Mouse (Mus musculus): ENCODE results near the gene Camkk1. TPM values are rescaled to one million over a fixed set of nuclear protein-coding genes. Genes with fewer than 3 reads are reported as not detected.

Camkk1 gene
- total RNA-seq, 4 experiments from 2014 or later, result 123 to 167 (median 149) TPM

DNA sequence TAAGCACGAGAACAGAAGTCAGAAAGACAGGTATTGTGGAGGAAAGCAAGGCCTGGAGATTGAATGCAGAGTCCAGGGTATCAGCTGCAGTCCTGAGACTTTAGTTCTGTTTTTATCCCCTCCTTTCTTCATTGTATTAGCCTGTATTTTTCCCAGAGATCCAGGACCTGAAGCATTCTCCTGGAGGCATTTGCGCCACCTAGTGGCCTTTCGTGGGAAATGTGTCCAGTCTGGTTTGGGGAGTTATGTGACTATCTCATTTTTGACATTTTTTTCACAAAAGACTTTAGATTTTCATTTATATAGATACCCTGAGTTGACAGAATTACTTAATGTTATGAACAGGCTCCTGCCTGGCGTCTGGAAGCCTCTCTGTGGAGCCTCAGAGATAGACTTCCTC lies 30.5 kb downstream of the Camkk1 start:
- peak in 1 of 2 experiments; percentile 78 for DNase-seq (ENCODE audit: low spot score in 2 of 2)

DNA sequence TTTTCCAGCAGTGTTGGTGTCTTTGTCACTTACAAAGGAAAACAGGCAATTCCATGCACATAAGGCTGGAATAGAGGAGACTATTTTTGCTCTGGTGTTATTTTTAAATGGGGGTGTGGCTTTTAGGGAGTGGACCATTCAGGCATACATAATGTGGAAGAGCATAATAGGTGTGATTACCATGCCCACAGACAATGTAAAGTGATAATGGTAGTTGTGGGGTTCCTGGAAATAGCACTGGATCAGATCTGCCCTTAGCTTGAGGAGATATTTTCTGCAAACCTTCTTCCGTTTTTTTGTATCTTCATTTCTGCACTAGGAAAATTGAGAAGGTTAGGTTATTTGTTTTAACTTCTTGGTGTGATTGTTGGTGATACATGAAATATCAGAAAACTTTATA lies 34.0 kb downstream of the Camkk1 start:
- DNase-seq (ENCODE audit: low spot score in 2 of 2), result no peak

DNA sequence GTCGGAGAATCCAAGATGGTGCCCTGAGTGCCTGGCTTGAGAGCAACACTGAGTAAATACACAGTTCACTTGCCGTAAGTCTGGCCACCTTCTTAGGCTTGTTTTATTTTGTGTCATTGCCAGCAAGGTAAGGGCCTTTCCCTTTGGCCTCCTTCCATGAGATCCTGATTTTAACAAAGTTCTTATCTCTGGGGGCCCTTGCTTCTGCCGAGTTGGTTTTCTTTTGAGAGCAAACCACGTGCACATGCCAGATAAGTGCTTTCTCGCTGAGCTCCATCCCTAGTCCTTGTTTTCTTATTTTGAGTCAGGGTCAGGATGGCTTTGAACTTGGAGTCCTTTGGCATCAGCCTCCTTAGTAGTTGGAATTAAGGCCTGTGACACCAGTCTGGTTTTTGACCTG lies 38.9 kb downstream of the Camkk1 start:
- no peak for DNase-seq (ENCODE audit: low spot score in 2 of 2)

DNA sequence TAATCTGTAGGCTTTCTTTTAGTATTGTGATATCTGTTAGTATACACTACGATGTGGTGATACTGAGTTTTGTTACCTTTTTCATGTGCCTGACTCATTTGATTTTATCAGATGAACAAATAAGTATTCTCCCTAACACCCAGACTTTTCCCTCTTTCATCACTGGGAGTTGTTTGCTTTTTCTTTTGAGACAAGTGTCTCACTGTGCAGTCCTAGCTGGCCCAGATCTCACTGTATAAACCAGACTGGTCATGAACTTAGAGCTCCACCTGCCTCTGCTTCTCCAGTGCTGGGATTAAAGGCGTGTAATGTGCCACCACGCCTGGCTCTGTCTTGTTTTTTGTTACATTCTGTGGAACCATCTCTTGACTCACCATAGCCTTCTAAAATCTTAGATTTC lies 40.8 kb downstream of the Camkk1 start:
- DNase-seq (ENCODE audit: low spot score in 2 of 2), result no peak

DNA sequence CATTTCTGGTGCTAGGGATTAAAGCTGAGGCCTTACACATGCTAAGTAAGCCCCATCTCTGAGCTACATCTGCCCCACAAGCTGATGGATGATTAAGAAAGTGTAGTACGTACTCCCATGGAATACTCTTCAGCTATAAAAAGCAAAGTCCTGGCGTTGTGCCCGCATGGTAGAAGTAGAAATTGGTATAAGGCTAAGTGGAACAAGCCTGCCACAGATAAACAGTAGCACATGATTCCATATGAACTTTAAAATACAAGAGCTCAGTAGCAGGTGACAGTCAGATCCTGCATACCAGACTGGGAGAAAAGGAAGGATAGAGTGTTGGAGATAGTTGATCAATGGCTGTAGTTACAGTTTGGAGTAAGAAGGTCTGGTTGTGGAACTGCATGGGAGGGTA lies 42.6 kb downstream of the Camkk1 start:
- no peak for DNase-seq (ENCODE audit: low spot score in 2 of 2)

DNA sequence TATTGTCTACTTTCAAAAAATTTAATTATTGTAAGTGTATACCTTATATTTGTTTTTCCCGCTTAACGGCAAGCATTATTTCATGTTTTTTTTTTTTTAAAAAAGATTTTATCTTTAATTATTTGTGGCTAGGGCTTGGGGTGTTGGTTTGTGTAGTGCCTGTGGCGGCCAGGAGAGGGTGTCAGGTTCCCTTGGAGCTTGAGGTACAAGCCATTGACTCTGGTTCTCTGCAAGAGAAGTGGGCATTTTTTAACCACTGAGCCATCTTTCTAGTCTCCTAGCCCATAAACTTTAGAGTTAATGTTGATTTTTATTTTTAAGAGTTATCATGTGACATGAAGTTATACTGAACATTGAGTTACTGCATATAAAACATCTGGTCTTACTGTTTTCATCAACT lies 53.0 kb downstream of the Camkk1 start:
- DNase-seq (ENCODE audit: low spot score in 2 of 2), result peak in 1 of 2 experiments; percentile 28

DNA sequence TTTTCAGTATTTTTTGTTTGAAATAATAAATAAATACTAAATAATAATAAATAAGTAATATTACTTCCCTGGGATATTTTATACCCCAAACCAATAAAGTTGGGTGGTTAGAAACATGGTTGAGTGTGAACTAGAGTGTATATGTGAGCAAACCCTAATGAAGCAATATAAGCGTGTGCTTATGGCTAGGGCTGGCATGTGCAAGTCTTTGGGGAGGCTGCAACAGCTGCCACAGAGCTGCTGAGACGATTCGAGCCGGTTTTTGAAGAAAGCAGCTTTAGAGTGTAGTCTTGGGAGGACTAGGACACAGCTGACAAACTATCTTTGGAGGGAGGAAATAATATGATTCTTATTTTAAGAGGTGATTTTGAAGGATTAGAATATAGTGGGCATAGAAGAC lies 57.5 kb downstream of the Camkk1 start:
- DNase-seq (ENCODE audit: low spot score in 2 of 2), result no peak

DNA sequence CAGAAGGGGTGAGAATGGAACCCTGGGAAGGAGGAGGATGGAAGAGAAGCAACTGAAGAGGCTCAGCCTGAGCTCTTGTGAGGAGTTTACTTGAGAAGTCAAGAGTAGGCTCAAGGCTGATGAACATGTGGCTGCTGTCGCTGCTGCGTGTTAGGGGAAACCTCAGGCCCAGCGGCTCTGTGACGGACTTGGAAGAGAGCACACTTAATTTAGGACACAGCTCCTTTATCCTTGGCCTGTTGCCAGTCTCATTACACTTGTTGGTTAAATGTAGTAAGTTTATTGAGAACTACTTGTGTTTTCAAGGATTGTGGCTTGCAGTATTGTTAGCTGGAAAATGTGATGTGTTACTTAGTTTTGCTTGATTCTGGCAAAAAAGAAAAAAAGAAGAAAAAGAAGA lies 57.9 kb downstream of the Camkk1 start:
- DNase-seq (ENCODE audit: low spot score in 2 of 2), result no peak

DNA sequence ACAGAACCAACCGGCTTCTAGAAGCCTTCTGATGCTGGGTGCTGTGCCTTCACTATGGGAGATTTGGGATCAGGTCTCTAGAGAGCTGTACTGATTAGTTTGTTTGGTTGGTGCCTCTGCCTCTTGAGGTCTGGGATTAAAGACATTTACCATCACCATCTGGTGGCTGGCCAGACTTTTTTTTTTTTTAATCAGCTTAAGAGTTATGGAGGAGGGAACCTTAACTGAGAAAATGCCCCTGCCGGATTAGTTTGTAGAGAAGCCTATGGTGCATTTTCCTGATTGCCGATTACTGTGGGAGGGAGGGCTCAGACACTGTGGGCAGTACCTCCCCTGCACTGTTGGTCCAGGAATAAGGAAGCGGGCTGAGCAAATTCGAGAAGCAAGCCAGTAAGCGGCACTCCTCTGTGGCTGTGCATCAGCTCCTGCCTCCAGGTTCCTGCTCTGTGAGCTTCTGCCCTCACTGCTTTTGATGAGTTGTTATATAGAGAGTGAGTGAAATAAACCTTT lies 58.5 kb downstream of the Camkk1 start:
- DNase-seq (ENCODE audit: low spot score in 2 of 2), result no peak

DNA sequence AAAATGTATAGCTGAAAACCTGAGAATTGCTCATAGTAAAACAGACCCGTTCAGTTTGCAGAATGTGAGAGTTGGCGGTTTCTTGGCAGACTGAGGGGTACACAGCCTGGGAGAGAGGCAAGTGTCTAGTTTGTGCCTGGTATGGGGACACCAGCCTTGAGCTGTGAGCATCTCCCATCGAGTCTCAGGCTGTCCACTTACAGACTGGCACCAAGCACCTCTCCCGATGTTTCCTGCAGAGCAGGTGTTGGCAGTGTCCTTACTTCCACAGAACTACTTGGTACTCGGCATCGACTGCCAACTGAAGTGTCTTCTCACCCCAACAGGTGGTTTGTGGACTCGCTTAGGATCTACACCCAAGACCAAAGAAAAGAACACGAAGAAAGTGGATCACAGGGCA lies 59.8 kb downstream of the Camkk1 start:
- DNase-seq (ENCODE audit: low spot score in 2 of 2), result no peak

DNA sequence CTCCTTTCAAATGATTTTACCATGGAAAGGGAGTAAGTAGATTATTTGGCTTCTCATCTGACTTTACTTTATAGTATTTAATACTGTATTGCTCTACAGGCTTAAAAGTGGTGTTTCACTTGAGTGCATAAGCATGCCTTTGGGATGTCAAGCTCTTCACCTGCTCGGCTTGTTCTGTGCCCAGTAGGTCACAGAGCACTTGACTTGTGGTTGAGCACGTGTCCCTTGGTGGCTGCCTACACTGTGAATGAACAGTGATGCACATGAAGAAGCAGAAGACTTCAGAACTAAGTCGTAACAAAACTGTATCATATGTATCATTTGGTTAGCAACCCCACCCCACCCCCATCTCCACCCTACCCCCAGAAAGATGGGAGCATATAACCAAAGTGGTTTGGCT lies 61.5 kb downstream of the Camkk1 start:
- no peak for DNase-seq (ENCODE audit: low spot score in 2 of 2)

DNA sequence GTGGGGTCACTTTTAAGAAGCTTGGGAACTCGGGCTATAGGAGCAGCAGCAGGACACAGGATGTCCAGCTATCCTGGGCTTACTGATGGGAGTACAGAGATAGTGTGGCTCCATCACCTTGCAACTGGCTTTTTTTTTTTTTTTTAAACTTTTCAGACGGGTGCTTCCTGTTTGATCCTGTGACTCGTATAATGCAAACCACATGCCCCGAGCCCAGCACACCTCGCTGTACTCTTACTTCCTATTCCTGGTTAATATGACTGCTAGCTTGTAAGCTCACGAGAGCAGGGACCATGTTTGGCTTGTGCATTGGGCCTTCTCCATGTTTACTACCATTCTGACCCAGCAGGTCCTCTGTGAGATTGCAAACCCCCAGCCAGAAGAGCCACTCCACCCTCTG lies 65.5 kb downstream of the Camkk1 start:
- no peak for DNase-seq (ENCODE audit: low spot score in 2 of 2)

DNA sequence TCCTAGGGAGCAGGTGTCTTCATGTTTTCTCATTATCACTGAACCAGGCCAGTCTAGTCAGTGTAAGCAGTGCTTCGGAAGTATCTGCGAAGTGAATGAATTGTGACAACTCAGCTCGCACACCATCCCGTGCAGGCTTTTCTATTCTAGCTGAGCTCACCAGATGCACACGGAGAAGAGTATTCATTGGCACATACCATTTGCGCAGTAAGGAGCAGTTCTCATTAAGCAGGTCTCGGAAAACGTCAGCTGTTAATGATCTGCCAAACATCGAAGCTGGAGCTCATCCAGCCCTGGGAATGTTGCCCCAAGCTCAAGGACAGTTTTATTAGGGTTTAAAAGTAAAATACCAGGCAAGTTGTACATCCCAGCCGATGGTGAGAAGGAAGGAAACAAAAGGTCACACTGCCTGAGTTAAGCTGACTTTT lies 66.0 kb downstream of the Camkk1 start:
- DNase-seq (ENCODE audit: low spot score in 2 of 2), result peak; percentile 41 to 67

DNA sequence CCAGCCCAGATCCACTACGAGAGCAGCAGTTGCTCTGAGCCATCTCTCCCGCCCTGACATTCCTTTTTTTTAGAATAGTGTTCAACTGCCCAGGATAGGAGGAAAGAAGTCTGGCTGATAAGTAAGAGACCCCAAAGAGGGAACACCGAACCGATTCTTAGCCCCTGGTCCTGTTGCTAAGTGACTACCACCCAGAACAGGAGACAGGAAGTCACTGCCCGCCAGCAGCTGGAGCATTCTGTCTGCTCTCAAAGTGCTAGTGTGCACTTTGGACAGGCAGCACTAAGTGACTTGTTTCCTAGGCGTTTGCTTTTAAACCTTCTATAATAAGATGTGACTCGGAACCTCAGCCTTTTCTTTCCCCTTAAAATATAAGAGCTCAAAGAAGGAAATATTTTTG lies 66.6 kb downstream of the Camkk1 start:
- DNase-seq (ENCODE audit: low spot score in 2 of 2), result no peak

DNA sequence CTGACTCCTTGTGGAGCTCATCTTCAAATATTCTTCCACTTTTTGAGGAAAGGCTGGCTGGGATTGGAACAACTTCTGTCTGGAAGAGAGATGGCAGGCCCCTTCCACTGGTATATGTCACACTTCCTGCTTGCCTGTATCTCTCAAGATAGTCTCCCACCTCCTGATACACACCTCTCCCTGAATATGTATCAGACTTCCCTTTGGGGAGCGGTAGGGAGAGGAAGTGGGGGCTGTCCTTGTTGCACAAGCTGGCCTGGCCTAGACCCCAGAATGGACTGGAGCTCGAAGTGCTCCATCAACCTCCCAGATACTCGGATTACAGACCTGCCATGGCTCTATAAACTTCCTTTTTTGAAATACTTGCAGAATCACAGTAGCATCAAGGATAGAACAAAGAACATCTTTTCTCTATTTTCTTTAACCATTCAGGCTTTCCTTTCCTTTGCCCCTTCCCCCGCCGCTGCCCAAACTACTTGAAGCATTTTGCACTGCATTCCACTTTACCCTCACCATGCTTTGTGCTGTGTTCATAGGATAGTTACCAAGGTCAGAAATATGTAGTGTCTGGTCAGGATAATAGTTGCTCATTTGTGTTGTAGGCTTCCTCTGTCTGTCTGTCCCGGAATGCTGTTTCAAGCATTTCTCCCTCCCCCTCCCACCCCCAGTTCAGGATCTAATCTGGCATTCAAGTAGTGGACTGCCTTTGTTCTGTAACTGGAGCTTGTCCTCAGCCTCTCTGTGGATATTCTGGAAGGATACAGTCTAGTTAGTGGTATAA lies 69.1 kb downstream of the Camkk1 start:
- DNase-seq (ENCODE audit: low spot score in 2 of 2), result no peak

DNA sequence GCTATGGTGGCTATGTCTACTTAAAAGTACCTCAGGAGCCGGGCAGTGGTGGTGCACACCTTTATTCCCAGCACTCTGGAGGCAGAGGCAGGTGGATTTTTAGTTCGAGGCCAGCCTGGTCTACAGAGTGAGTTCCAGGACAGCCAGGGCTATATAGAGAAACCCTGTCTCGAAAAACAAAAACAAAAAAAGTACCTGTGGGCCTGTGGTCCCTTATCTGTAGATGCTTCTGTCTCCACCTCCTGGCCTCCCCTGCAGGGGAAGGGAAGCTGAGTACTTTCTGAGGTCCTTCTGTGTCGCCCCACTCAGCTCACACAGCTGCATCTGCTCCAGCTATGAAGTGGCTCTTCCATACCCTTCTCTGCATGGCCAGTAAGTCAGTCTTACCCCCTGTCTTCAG lies 71.5 kb downstream of the Camkk1 start, which contains the start of gene Itgae:
Gene Itgae (plus strand): TSS at position 301 of the 400 bp plus-strand sequence.
- DNase-seq (ENCODE audit: low spot score in 2 of 2), result no peak

DNA sequence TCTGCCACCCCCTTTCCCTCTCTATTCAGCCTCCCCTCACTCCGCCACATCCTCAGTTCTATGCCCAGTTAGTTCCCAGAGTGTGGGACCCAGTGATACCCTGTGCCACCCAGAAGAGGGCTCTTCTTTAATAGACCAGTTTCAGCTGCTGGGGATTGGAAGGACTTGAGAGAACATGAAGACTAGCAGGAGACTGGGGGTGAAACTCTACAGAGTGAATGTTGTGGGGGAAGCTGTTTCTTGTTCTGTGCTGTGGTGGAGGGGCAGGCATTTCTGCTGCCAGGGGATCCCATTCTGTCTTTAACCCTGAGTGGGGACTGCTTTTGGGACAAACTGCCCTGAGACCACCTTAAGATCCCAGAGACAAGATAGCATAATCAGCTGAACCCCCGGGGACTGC lies 72.0 kb downstream of the Camkk1 start:
- DNase-seq (ENCODE audit: low spot score in 2 of 2), result no peak

Other genes with a start within 250 kb of the Camkk1 start
- gene Cyb5d2, start 222.9 kb upstream of the Camkk1 start, total RNA-seq (2022), result 10 to 100 TPM; 17.3 to 19.6 (median 18.8) TPM
- gene Zzef1, start 222.8 kb upstream of the Camkk1 start, total RNA-seq (2022), result 10 to 100 TPM; 41.5 to 51.8 (median 45.2) TPM
- gene Atp2a3, start 57.8 kb upstream of the Camkk1 start, total RNA-seq (2022), result 1 to 10 TPM; 6.0 to 8.9 (median 6.3) TPM
- gene P2rx1, start 19.9 kb upstream of the Camkk1 start, total RNA-seq (2022), result under 1 TPM in 3 of 4 experiments, not detected in 1; 0.45 to 0.55 (median 0.54) TPM
- gene Ncbp3, start 28.8 kb downstream of the Camkk1 start, total RNA-seq (2022), result 10 to 100 TPM in 3 of 4 experiments, 1 to 10 TPM in 1; 9.3 to 12.1 (median 11.3) TPM
- under 1 TPM; 0.16 to 0.21 (median 0.18) TPM for gene Itgae, start 71.6 kb downstream of the Camkk1 start, total RNA-seq (2022)
- under 1 TPM in 3 of 4 experiments, not detected in 1; 0.19 to 0.48 (median 0.25) TPM for gene Haspin, start 119.3 kb downstream of the Camkk1 start, total RNA-seq (2022)
- gene P2rx5, start 141.4 kb downstream of the Camkk1 start, total RNA-seq (2022), result 1 to 10 TPM; 1.7 to 4.1 (median 2.8) TPM
- gene Emc6, start 158.0 kb downstream of the Camkk1 start, total RNA-seq (2022), result 10 to 100 TPM; 39.6 to 49.2 (median 44.0) TPM
- gene Tax1bp3, start 158.1 kb downstream of the Camkk1 start, total RNA-seq (2022), result 10 to 100 TPM in 2 of 4 experiments, 1 to 10 TPM in 2; 7.9 to 13.1 (median 10.5) TPM
- 10 to 100 TPM; 19.0 to 30.4 (median 24.5) TPM for gene Ctns, start 180.0 kb downstream of the Camkk1 start, total RNA-seq (2022)
- 1 to 10 TPM; 3.3 to 5.1 (median 4.2) TPM for gene Shpk, start 180.5 kb downstream of the Camkk1 start, total RNA-seq (2022)
- not detected for gene Trpv1, start 215.3 kb downstream of the Camkk1 start, total RNA-seq (2022)
- under 1 TPM; 0.49 to 0.67 (median 0.58) TPM for gene Trpv3, start 248.4 kb downstream of the Camkk1 start, total RNA-seq (2022)